Mouse (Mus musculus) heart, postnatal 36 days (tissue): Measurements from ENCODE around the gene Aph1c. TPM values are rescaled to one million over a fixed set of nuclear protein-coding genes. Genes with fewer than 3 reads are reported as not detected.
"Not testable (repeated sequence)": the region's sequence is repeated elsewhere in the genome, so short reads cannot be mapped to it uniquely, and the experiment has no call there.

Source experiments
- DNase-seq, 2 experiments: peaks; one replicate each; pipeline ENCODE4 v3.0.0; 2021 to 2022
- intact Hi-C: fragments of 180-260 bp; cut with DNase I; formaldehyde crosslinking; loops from one replicate; pipeline ENCODE4 v1.15.1; 2025
- total RNA-seq, 2 experiments: library from RNA; stranded (reverse); gene quantifications; 2 replicates each; pipeline ENCODE4 v1.2.3; 2021

Aph1c gene
- total RNA-seq, 2 experiments from 2014 or later = 1.4 TPM

DNA sequence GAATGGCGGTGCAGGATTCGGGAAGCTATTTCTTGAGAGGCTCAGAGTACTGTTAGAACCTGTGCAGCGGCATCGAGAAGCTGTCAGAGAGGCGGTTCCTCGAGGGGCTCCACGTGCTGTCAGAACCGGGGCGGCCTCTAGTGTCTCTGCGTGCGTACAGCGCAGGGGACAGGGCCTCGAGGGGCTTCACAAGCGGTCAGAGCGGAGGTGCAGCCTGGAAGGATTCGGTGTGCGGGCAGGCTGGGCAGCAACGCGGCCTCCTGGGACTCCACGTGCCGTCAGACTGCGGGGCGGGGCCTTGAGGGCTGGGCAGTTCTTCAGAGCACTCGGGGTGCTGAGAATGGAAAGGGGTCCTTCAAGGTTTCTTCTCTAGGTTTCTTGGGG, 563 bp upstream of the Aph1c start:
- intact Hi-C loops = loop anchor here (5.0 kb wide), 1 partner anchor 102 kb away; no protein-coding TSS in a partner anchor
- no peak for DNase-seq

DNA sequence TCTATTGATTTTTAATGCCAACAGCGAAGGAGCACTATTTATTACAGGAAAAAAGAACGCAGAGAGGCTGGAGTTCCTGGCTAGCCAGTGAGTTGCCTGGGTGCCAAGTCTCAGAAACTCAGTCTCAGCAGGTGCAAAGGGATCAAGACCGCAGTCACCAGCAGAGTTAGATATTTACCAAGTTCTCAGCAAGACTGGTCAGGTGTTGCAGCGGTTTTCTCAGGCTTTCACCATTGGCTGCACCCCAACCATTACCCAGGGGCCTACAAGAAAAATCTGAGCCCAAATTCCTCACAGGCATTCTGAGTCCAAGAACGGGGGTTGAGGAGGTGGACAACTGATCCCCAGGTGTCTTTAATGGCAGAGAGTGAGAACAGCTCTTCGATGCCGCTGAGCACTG, 675 bp downstream of the Aph1c start:
- intact Hi-C loops = loop anchor here (5.0 kb wide), 2 partner anchors 83 to 322 kb away; partner anchors contain the start of genes Fbxl22 and Rab8b
- peak in 1 of 2 experiments; percentile 12 for DNase-seq

DNA sequence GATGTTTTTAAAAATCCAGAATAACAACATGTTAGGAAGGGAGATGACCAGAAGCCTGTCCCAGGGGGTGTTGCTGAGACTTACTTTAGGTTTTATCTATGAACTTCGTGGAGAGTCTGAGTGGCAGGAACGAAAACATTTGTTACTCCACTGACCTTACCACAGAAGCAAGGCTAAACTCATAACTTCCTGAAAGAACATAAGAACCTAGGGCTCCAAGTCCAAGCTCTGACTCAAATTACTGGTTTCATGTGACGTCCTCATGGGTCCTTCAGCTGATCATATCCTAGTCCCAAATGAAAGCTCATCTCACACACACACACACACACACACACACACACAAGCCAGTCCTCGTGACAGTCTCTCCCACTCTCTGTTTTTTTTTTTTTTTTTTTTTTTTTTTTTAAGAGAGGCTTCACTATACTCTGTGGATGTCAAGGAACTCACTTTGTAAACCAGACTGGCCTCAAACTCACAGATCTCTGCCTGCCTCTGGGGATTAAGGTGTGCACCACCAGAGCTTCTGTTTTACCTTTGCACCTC, 2.1 kb downstream of the Aph1c start:
- intact Hi-C loops = loop anchor here (5.0 kb wide), 2 partner anchors 85 to 320 kb away; partner anchors contain the start of genes Fbxl22 and Rab8b

DNA sequence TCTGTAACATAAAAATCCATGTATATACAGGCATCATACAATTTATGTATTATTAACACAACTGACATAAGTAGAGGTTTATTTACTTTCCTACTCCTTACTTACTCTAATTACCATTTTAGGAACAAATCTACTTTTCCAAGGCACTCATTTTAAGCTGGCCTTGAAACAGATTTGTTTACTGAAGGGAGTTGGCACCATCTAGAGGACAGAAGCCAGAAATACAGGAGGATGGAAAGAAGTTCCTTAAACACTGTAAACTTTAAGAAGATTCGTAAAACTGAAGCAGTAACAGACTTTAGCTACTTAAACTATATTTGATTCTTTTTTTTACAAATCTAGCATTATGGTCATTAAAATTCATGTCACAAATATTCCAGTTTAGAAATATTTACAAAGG, 8.5 kb downstream of the Aph1c start:
- no peak for DNase-seq
- intact Hi-C loops = loop anchor here (1.0 to 10.0 kb wide), 4 partner anchors 119 to 681 kb away; no protein-coding TSS in a partner anchor

More for the DNA sequence above, 2.1 kb downstream of the Aph1c start:
- no peak for DNase-seq

DNA sequence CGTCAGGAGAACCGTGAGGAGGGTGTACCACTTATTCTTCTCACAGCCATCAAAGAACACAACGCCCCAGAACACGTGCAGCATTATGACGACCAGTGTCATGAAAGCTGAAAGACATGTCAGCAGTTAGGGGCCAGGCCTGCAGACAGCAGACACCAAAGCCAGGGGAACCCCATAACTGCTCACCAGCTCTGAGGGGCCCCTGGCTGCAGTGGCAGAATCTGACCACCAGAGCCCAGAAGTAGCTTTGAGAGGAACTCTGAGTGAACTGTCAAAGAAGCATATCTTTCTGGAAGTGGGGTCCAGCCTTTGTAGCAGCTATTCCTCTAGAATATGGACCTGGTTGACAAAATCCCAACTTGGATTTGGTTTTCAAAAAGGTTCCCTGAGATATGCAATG, 12.3 kb downstream of the Aph1c start:
- intact Hi-C loops = loop anchor here (10.0 kb wide), 1 partner anchor 677 kb away; no protein-coding TSS in a partner anchor
- not testable (repeated sequence) for DNase-seq

DNA sequence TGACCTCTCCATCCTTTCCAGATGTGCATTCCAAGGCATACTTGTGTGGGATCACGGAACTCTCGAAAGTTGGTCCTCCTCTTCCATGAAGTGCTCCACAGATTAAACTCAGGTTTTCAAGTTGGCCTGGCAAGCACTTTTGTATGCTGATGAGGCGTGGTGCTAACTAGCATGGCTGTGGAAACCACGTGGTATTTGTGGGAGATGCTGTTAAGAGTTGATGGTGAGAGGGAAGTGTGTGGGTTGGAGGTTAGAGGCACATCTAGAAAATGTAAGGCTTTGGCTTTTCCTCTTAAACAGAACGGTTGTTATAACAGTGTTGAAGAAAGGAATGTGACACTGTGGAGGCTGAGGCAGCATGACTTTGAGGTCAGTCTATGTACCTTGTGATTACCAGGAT, 13.5 kb downstream of the Aph1c start:
- DNase-seq = no peak

DNA sequence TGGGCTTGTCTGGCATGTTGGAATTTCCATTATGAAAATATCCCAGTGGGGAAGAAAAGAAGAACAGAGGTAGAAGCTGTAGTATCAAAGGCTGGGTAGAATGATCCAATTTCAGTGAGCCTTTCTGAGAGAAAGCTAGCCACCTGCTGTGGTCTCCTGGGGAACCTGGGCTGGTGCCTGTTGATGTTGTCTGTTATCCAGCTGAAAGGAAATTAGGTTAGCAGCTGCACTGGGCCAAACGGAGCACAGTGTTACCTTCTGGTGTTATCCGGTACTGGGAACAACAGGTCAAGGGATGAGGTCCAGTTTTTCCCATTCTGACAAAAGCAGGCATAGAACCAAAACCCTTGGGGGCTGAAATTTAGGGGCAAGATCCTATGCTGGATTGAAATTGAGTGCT, 21.1 kb downstream of the Aph1c start:
- intact Hi-C loops = no loop called here
- no peak for DNase-seq

More for the DNA sequence above, 13.5 kb downstream of the Aph1c start:
- intact Hi-C loops = loop anchor here (10.0 kb wide), 1 partner anchor 676 kb away; no protein-coding TSS in a partner anchor

DNA sequence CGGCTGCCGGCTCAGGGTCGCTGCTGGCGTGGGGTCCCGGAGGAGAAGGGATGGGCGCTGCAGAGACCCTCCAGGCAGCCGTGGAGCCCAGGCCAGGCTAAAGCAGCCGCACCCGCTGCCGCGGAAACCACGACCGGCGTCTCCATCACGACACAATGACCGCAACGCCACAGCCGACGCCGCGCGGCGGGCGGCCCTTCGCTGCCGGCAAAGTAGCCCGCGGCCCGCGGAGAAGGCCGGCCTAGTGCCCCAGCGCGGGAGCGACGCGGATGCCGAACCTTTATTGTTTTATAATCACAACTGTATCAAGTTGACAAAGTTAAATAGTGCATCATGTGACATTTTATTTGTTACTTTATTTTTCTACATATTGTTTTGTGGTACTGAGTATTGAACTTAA, 28.6 kb downstream of the Aph1c start:
- intact Hi-C loops, DNase-seq: not testable (repeated sequence)

DNA sequence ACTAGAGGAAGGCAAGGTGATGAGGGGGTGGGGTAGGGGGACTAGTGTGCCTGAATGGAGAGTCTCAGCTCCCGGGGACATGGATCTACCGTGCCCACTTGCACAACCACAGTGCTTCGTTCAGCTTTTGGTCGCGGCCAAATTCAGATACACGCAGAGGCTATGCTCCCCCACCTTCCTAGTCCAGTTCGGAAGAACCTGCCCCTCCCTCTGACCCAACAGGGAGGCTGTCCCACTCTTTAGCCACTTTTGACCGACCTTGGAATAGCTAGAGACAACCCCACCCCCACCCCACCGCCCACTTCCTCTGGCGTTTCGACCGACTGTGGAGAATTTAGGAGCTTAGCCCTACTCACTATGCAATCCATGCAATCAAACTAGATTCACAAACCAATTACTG, 32.6 kb downstream of the Aph1c start:
- intact Hi-C loops = no loop called here

DNA sequence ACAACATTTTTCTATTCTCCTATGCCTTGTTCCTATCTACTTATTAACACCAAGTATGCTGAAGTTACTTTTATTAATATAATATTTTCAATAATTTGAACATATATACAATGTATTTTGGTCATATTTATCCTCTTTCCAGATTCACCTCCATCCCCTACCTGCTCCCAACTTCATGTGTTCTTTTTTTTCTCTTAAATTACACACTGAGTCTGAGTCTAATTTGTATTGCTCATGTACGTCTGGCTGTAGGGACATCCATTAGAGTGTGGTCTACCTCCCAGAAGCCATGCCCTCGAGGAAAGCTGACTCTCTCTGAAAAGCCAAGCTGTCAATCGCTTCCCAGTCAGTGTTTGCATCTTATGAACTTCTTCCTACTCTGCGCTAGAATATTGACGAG, 37.8 kb downstream of the Aph1c start, which contains the start of gene Gm10647:
Gm10647 (plus strand) TSS at position 301 of the 400 bp plus-strand sequence.
- DNase-seq = no peak
- intact Hi-C loops = loop anchor here (5.0 to 10.0 kb wide), 2 partner anchors 248 to 284 kb away; partner anchors contain the start of genes Fbxl22 and Tpm1

More for the DNA sequence above, 32.6 kb downstream of the Aph1c start:
- DNase-seq = no peak

DNA sequence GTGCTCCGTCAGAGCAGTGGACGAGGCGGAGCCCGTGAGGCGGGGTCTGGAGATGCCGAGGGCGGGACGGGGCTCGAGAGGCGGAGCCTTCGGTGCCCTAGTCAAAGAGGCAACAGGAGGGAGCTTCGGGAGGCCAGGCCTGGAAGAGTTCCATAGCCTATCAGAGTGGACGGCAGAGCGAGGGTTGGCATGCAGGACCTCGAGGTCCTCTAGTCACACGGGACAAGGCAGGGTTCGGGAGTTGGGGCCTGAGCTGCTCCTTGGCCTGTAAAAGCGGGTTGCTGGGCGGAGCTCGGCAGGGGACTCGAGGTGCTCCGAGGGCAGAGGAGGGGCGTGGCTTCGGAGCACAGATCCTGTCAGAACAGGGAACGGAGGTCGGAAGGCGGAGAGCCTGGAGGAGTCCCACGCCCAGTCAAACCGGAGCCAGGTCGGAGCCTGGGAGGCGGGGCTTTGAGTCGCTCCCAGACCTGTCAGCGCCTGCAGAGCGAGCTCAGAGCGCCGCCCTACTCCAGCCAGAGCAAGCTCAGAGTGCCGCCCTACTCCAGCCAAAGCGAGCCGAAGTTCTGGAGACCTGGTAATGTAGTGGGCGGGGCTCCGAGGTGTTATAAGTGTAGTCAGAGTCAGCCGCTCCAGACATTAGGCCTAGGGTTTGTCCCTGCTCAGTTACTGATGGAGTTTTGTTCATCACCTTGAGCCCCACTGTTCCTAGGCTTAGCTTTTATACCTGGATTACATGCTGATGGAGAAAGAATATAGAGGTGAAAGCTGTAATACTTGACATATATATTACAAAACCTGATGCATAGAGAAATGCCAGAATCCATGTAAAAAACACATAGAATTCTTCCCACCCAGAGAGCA, 38.8 kb downstream of the Aph1c start, which contains the start of gene Aph1b:
Aph1b (minus strand) TSS at position 27 of the 861 bp plus-strand sequence.
- intact Hi-C loops = loop anchor here (5.0 to 10.0 kb wide), 2 partner anchors 249 to 283 kb away; partner anchors contain the start of genes Fbxl22 and Tpm1
- peak; percentile 95 to 96 for DNase-seq

DNA sequence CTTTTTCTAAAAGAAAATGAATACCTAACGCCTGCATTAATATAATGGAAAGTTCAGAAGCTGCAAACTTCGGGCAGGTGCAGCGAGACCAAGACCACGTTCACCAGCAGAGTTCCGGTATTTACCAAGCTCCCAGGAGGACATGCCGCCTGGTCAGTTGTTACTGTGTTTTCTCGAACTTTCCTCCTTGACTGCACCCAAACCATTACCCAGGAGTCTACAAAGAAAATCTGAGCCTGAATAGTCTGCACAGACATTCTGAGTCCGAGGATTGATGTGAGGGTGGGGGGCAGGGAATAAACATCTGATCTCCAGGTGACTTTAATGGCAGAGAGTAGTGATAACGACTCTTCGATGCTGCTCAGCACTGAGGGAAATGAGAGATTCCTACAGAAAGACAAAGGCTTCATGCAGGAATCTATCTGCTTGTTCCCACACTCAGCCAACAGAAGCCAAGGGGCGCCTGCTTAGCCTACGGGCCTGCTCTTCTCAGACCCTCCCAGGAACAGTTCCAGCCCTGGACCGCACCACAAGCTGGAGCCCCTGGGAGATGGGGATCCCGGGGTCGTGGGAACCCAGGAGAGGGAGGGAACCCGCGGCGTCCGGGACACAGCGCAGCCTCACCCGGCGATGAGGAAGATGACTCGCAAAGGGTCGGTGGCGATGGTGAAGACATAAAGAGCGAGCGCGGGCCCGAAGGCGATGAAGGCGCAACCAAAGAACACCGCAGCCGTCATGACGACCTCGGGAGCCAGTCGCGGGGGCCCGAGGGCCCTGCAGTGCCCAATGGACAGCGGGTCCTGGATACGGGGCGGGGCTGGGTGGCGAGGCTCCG, 39.7 kb downstream of the Aph1c start:
- intact Hi-C loops = loop anchor here (5.0 to 10.0 kb wide), 2 partner anchors 250 to 283 kb away; partner anchors contain the start of genes Fbxl22 and Tpm1

DNA sequence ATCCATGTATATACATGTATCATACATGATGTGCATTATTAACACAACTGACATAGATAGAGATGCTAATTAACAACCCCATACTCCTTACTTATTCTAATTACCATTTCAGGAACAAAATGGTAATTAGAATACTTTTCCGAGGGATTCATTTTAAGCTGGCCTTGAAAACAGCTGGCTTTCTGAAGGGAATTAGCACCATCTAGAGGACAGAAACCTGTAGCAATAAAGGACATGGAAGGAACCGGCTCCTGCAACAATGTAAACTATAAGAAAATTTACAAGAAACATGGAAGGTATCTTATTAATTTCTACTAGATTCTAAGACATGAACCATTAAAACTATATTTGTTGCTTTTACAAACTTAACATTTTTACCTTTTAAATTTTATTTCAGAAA, 46.7 kb downstream of the Aph1c start:
- no peak for DNase-seq
- intact Hi-C loops = loop anchor here (5.0 kb wide), 1 partner anchor 321 kb away; no protein-coding TSS in a partner anchor

More for the DNA sequence above, 39.7 kb downstream of the Aph1c start:
- no peak for DNase-seq

DNA sequence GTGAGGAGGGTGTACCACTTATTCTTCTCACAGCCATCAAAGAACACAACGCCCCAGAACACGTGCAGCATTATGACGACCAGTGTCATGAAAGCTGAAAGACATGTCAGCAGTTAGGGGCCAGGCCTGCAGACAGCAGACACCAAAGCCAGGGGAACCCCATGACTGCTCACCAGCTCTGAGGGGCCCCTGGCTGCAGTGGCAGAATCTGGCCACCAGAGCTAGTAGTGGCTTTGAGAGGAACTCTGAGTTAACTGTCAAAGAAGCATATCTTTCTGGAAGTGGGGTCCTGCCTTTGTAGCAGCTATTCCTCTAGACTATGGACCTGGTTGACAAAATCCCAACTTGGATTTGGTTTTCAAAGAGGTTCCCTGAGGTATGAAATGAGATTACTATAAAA, 50.0 kb downstream of the Aph1c start:
- intact Hi-C loops, DNase-seq: not testable (repeated sequence)

DNA sequence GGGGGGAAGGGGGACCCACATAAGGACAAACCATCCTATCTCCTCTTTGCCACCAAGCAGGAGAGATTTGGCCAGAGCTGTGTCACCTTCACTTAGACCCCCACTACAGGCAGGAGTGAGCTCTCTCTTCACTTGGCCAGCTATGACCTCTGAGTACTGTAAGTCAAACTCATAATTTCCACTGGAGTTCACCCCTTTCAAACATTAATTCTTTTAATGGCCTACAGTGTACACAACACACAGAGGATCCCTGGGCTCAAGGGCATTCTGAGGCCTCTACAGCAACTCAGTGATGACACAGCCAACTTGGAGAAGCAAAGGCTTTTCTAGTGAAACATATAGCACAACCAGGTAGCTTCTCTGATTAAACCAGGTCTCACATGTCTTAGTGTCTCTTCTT, 63.8 kb downstream of the Aph1c start:
- DNase-seq = no peak
- intact Hi-C loops = no loop called here

DNA sequence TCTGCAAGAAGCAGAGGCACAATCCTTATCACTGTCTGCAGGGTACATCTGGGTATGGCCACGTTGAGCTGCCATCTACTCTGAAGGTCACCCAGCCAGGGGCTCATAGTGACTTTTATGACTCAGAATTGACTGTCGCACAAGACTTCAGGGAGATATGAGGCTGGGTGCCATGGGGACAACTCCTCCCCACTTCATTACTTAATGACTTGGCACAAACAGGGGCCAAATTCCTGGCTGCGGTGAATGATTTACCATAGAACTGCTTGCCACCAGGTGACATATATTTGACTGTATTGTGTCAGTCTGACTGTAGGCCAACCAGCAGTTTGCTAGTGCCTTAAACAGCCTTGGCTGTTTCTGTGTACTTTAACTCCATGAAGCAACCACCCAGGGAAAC, 65.3 kb downstream of the Aph1c start:
- DNase-seq = no peak
- intact Hi-C loops = no loop called here

DNA sequence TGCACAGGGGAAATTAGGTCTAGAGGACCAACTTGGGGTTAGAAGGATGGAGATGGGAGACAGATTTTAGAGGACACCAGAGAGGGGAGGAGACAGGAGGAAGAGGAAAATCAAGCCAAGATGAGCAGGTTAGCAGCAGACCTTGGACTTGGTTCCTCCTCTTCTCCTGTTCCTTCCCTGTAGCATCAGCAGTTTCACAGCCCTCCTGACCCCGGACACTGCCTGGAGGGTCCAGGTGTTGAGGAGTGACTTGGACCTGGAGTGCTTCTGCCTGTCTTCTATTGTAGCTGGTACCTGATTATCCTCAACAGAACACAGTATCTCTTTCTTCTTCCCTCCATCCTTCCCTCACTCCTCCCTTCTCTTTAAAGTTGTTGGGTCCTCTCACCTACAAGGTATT, 65.8 kb downstream of the Aph1c start:
- no peak for DNase-seq
- intact Hi-C loops = no loop called here
